Mouse (Mus musculus) erythroid progenitor cell, adult 5-6 weeks (primary cell): ENCODE measurements around the gene Hlx. TPM values are rescaled to one million over a fixed set of nuclear protein-coding genes. Genes with fewer than 3 reads are reported as not detected.

Source experiments
- total RNA-seq, 2 experiments: library from RNA; stranded (forward) in 1 of 2; stranded (reverse) in 1 of 2; fragments of 150-400 nt in 1 of 2; fragments of 186-747, 209-891 nt in 1 of 2; gene quantifications; 2 replicates each; pipeline versions ENCODE4 v1.2.3 to v1.2.4; 2015 to 2017; ENCODE audit warnings: low replicate concordance in 2 of 2

The Hlx gene
- total RNA-seq, 2 experiments from 2014 or later: 3.8 to 7.3 TPM

Other genes starting within 250 kb of the Hlx start
- 1.3 TPM in 1 of 2 replicates, not detected in the other for gene Marc1, start 78.7 kb upstream of the Hlx start, total RNA-seq (2015; ENCODE audit: low replicate concordance)
- 0.64 TPM in 1 of 2 replicates, not detected in the other for gene Marc1, start 78.7 kb upstream of the Hlx start, total RNA-seq (2017; ENCODE audit: low replicate concordance)
- 59.5 and 93.9 TPM in 2 replicates for gene Marc2, start 113.8 kb upstream of the Hlx start, total RNA-seq (2015; ENCODE audit: low replicate concordance)
- gene Marc2, start 113.8 kb upstream of the Hlx start, total RNA-seq (2017; ENCODE audit: low replicate concordance): 10.8 and 24.5 TPM in 2 replicates
- not detected in 2 replicates for gene C130074G19Rik, start 150.6 kb upstream of the Hlx start, total RNA-seq (2015; ENCODE audit: low replicate concordance)
- gene C130074G19Rik, start 150.6 kb upstream of the Hlx start, total RNA-seq (2017; ENCODE audit: low replicate concordance): 0.26 TPM in 1 of 2 replicates, not detected in the other